Mouse (Mus musculus) cerebellum, postnatal 36 days (tissue): ENCODE measurements around the gene Rnf32.

Experiments
- DNase-seq, 2 experiments: peaks; one replicate each; pipeline ENCODE4 v3.0.0; 2021 to 2022; ENCODE audit warnings: mixed read lengths in 2 of 2

The Rnf32 gene

GRCm38 (mm10) chr5:29274746-29275145, 79.0 kb downstream of the Rnf32 start:
- no peak for DNase-seq
